Mouse (Mus musculus) lung, embryonic 16.5 days (tissue): ENCODE results near the gene Mapkapk2. TPM values are rescaled to one million over a fixed set of nuclear protein-coding genes. Genes with fewer than 3 reads are reported as not detected.
A peak's percentile ranks its signal among the peaks of the same experiment; 100 is the strongest.

Experiments used
- ATAC-seq: fragments of 200-750 bp; cut with Nextera tagmentation; 2 replicates; pipeline ENCODE4 v1.8.0; 2017; ENCODE audit warnings: low read depth, mild to moderate bottlenecking, moderate library complexity
- H3K27ac ChIP-seq: fragments of 300-500 bp; sonication (generic); 2 replicates; pipeline ENCODE4 v1.5.1; 2014; ENCODE audit warnings: mild to moderate bottlenecking, control low read depth, low read length
- H3K27me3 ChIP-seq: fragments of 300-500 bp; sonication (generic); 2 replicates; pipeline ENCODE4 v1.6.1; 2014; ENCODE audit warnings: low read depth, low read length, mixed read lengths; ENCODE audit not compliant: control insufficient read depth, insufficient read depth
- H3K36me3 ChIP-seq: fragments of 300-500 bp; sonication (generic); 2 replicates; pipeline ENCODE4 v1.6.1; 2014; ENCODE audit warnings: low read length; ENCODE audit not compliant: control insufficient read depth, insufficient read depth
- H3K4me1 ChIP-seq: fragments of 300-500 bp; sonication (generic); replicated peaks from 2 replicates; pipeline ENCODE4 v1.6.1; 2014; ENCODE audit warnings: low read length, mixed read lengths; ENCODE audit not compliant: control insufficient read depth, insufficient read depth
- H3K4me2 ChIP-seq: fragments of 300-500 bp; sonication (generic); 2 replicates; pipeline ENCODE4 v1.6.1; 2014; ENCODE audit warnings: low read depth, low read length, control low read depth
- H3K4me3 ChIP-seq: fragments of 300-500 bp; sonication (generic); 2 replicates; pipeline ENCODE4 v1.5.1; 2014; ENCODE audit warnings: mild to moderate bottlenecking, low read length, control low read depth
- H3K9ac ChIP-seq: fragments of 300-500 bp; sonication (generic); 2 replicates; pipeline ENCODE4 v1.6.1; 2014; ENCODE audit warnings: low read length, control low read depth
- H3K9me3 ChIP-seq: fragments of 300-500 bp; sonication (generic); 2 replicates; pipeline ENCODE4 v1.6.1; 2016; ENCODE audit warnings: low read length; ENCODE audit not compliant: control insufficient read depth
- WGBS: fragments of 180-500 bp; shearing (Covaris S2); extraction: QIAGEN DNeasy Blood & Tissue Kit; methylation state at CpG from one replicate; pipeline ENCODE4 v1.1.7; 2014; 5-methylcytosine and 5-hydroxymethylcytosine counted together
- polyA plus RNA-seq: library from polyadenylated mRNA; unstranded; fragments of >200 nt; fragmentation: Nextera tagmentation; extraction: Ambion mirVana; gene quantifications from 2 replicates; pipeline ENCODE4 v1.2.1, GENCODE M21; 2015

Mapkapk2 gene
- polyA plus RNA-seq, 1 experiment from 2014 or later = 41.3 TPM

GRCm38 (mm10) chr1:131079762-131080161, 17.9 kb downstream of the Mapkapk2 start:
- WGBS = 38% methylated on average over 4 of the region's 4 CpGs
- Histone ChIP-seq H3K27me3 (no peaks in the 10 kb centered on the region), H3K4me3 (no peak overlapping the region), H3K9me3 (no peaks in the 10 kb centered on the region), H3K27ac (no peak overlapping the region), H3K4me1 (peaks cover 74% of the 10 kb centered on the region), H3K4me2 (no peak overlapping the region), H3K36me3 (no peaks in the 10 kb centered on the region), H3K9ac (no peak overlapping the region)
- no peak for ATAC-seq

- Histone ChIP-seq H3K4me1 (peaks cover 74% of the 10 kb centered on the region), H3K27me3 (no peaks in the 10 kb centered on the region), H3K9ac (no peak overlapping the region), H3K27ac (no peak overlapping the region), H3K9me3 (no peaks in the 10 kb centered on the region), H3K36me3 (no peaks in the 10 kb centered on the region), H3K4me2 (no peak overlapping the region), H3K4me3 (no peak overlapping the region)
- 0 out of 2 replicates have a peak, but pooled peaks have one; percentile 17 for ATAC-seq
- WGBS = 54% methylated on average over 3 of the region's 3 CpGs
These were observed 18.8 kb downstream of the Mapkapk2 start for GRCm38 (mm10) chr1:131078761-131079330.

GRCm38 (mm10) chr1:131075098-131075791, 22.4 kb downstream of the Mapkapk2 start:
- Histone ChIP-seq H3K9ac (no peak overlapping the region), H3K36me3 (no peaks in the 10 kb centered on the region), H3K27ac (no peak overlapping the region), H3K4me2 (no peak overlapping the region), H3K27me3 (no peaks in the 10 kb centered on the region), H3K4me3 (no peak overlapping the region), H3K4me1 (peaks cover 46% of the 10 kb centered on the region), H3K9me3 (no peaks in the 10 kb centered on the region)
- no peak for ATAC-seq
- WGBS = 67% methylated on average over 7 of the region's 7 CpGs

- H3K27me3 ChIP-seq = no peaks in the 10 kb centered on the region
- 36% methylated on average over 8 of the region's 8 CpGs for WGBS
- H3K4me3 ChIP-seq = no peak overlapping the region
- no peaks in the 10 kb centered on the region for H3K36me3 ChIP-seq
- peaks cover 40% of the 10 kb centered on the region for H3K4me1 ChIP-seq
- peak overlapping the region; percentile 45 for H3K27ac ChIP-seq
- H3K9ac ChIP-seq = no peak overlapping the region
- ATAC-seq = peak; percentile 47; the same call in 1 of the 2 replicates
- no peak overlapping the region for H3K4me2 ChIP-seq
- H3K9me3 ChIP-seq = no peaks in the 10 kb centered on the region
These were observed 23.1 kb downstream of the Mapkapk2 start for GRCm38 (mm10) chr1:131074524-131074938.

GRCm38 (mm10) chr1:131072376-131072990, 25.1 kb downstream of the Mapkapk2 start:
- H3K27ac ChIP-seq = no peak overlapping the region
- ATAC-seq = no peak
- H3K9me3 ChIP-seq = no peaks in the 10 kb centered on the region
- H3K9ac ChIP-seq = no peak overlapping the region
- WGBS = 79% methylated on average over 7 of the region's 7 CpGs
- no peak overlapping the region for H3K4me3 ChIP-seq
- no peak overlapping the region for H3K4me2 ChIP-seq
- H3K36me3 ChIP-seq = no peaks in the 10 kb centered on the region
- no peaks in the 10 kb centered on the region for H3K27me3 ChIP-seq
- peaks cover 27% of the 10 kb centered on the region for H3K4me1 ChIP-seq

GRCm38 (mm10) chr1:131069010-131069409, 28.6 kb downstream of the Mapkapk2 start:
- Histone ChIP-seq H3K9me3 (no peaks in the 10 kb centered on the region), H3K27me3 (no peaks in the 10 kb centered on the region), H3K36me3 (no peaks in the 10 kb centered on the region), H3K27ac (no peak overlapping the region), H3K4me3 (no peak overlapping the region), H3K9ac (no peak overlapping the region), H3K4me2 (no peak overlapping the region), H3K4me1 (peaks cover 8% of the 10 kb centered on the region)
- ATAC-seq = no peak
- WGBS = 75% methylated on average over 7 of the region's 7 CpGs

- no peaks in the 10 kb centered on the region for H3K27me3 ChIP-seq
- no peak for ATAC-seq
- H3K4me2 ChIP-seq = no peak overlapping the region
- no peak overlapping the region for H3K9ac ChIP-seq
- WGBS = 80% methylated on average over 10 of the region's 10 CpGs
- H3K4me1 ChIP-seq = peaks cover 2% of the 10 kb centered on the region; the same call in 1 of the 2 replicates
- H3K27ac ChIP-seq = no peak overlapping the region
- H3K9me3 ChIP-seq = no peaks in the 10 kb centered on the region
- H3K4me3 ChIP-seq = no peak overlapping the region
- H3K36me3 ChIP-seq = no peaks in the 10 kb centered on the region
These were observed 29.5 kb downstream of the Mapkapk2 start for GRCm38 (mm10) chr1:131068011-131068727.

GRCm38 (mm10) chr1:131064202-131064601, 33.4 kb downstream of the Mapkapk2 start:
- H3K27ac ChIP-seq = no peak overlapping the region
- H3K4me1 ChIP-seq = peaks cover 38% of the 10 kb centered on the region

GRCm38 (mm10) chr1:131062821-131063220, 34.8 kb downstream of the Mapkapk2 start:
- no peak for ATAC-seq
- 0 out of 2 replicates have a peak, but pooled peaks cover 2% of the 10 kb centered on the region for H3K36me3 ChIP-seq
- no peak overlapping the region for H3K27ac ChIP-seq
- H3K9me3 ChIP-seq = no peaks in the 10 kb centered on the region
- 55% methylated on average over 6 of the region's 6 CpGs for WGBS
- H3K4me3 ChIP-seq = no peak overlapping the region
- H3K4me1 ChIP-seq = peaks cover 48% of the 10 kb centered on the region
- no peak overlapping the region for H3K9ac ChIP-seq
- H3K4me2 ChIP-seq = no peak overlapping the region
- H3K27me3 ChIP-seq = no peaks in the 10 kb centered on the region

More at GRCm38 (mm10) chr1:131064202-131064601, 33.4 kb downstream of the Mapkapk2 start:
- H3K9ac ChIP-seq = no peak overlapping the region
- no peak for ATAC-seq
- H3K9me3 ChIP-seq = no peaks in the 10 kb centered on the region
- no peak overlapping the region for H3K4me2 ChIP-seq
- no peaks in the 10 kb centered on the region for H3K36me3 ChIP-seq
- WGBS = 54% methylated on average over 6 of the region's 6 CpGs
- H3K4me3 ChIP-seq = no peak overlapping the region
- H3K27me3 ChIP-seq = no peaks in the 10 kb centered on the region
